21 mouse cellular contexts compared by ENCODE assay signal in genomic region chr6:99042175-99042954, GRCm38 (mm10).
DNase-seq lines count a peak whose midpoint lies in the region; ATAC-seq lines count a peak whose summit lies in the region.
"Had no signal": no experiment of that assay in that cellular context is flagged by ENCODE, and none has a peak within 500 bp of the region (broad histone marks: within the 10 kb centered on the region; RNA-seq: fewer than 3 reads in every experiment).

No protein-coding gene starts in this region.

- H3K36me3 ChIP-seq in intestine, embryonic 16.5 days (ENCODE audit: control insufficient read depth, insufficient read depth, low read length) = no peaks in the 10 kb centered on the region
- H3K36me3 ChIP-seq: embryonic facial prominence, embryonic 13.5 days; embryonic facial prominence, embryonic 15.5 days; forebrain, embryonic 15.5 days had no signal

- H3K27me3 ChIP-seq in intestine, embryonic 16.5 days (replicated peaks; ENCODE audit: control insufficient read depth, insufficient read depth, low read length) = no peaks in the 10 kb centered on the region
- H3K27me3 ChIP-seq: embryonic facial prominence, embryonic 13.5 days; embryonic facial prominence, embryonic 15.5 days; forebrain, embryonic 13.5 days; forebrain, embryonic 15.5 days had no signal

- peak; percentile 46 for DNase-seq in embryo, embryonic 10 days (ENCODE audit: low spot score)
- no peak for DNase-seq in embryo, embryonic 11 days
- DNase-seq in retina, embryonic 14.5 days (ENCODE audit: low spot score) = peak; percentile 65
- DNase-seq in retina, postnatal 1 day = no peak
- DNase-seq in kidney, postnatal 14 days = no peak
- no peak for DNase-seq in layer of hippocampus, adult 9-10 months (ENCODE audit: low spot score)
- DNase-seq: adrenal gland, adult 2 months; adrenal gland, postnatal 10 days; cerebellum, adult 11 months; cerebellum, adult 18-20 months; cerebellum, adult 8-10 months; cerebellum, adult 9-11 months; cerebellum, postnatal 14 days; cerebellum, postnatal 36 days; forebrain, postnatal 0 days had no signal

- H3K27ac ChIP-seq in intestine, embryonic 16.5 days (ENCODE audit: low read length) = peak overlapping the region; percentile 10; the same call in 1 of the 2 replicates
- H3K27ac ChIP-seq: embryonic facial prominence, embryonic 13.5 days; embryonic facial prominence, embryonic 15.5 days; forebrain, embryonic 13.5 days; forebrain, embryonic 15.5 days had no signal

- H3K9ac ChIP-seq in intestine, embryonic 16.5 days (ENCODE audit: low read depth, low read length) = no peak overlapping the region
- H3K9ac ChIP-seq: embryonic facial prominence, embryonic 13.5 days; embryonic facial prominence, embryonic 15.5 days; forebrain, embryonic 13.5 days; forebrain, embryonic 15.5 days; forebrain, postnatal 0 days had no signal

- no peak overlapping the region for H3K4me2 ChIP-seq in intestine, embryonic 16.5 days (ENCODE audit: low read depth, low read length)
- H3K4me2 ChIP-seq: embryonic facial prominence, embryonic 13.5 days; embryonic facial prominence, embryonic 15.5 days; forebrain, embryonic 13.5 days; forebrain, embryonic 15.5 days had no signal

- peak; percentile 85 for ATAC-seq in intestine, embryonic 16.5 days
- ATAC-seq: CD4-positive, CD25-positive, alpha-beta regulatory T cell, adult 4 months; forebrain, embryonic 13.5 days; forebrain, embryonic 15.5 days; forebrain, postnatal 0 days had no signal

- no peak overlapping the region for H3K4me3 ChIP-seq in intestine, embryonic 16.5 days (ENCODE audit: low read length)
- H3K4me3 ChIP-seq: embryonic facial prominence, embryonic 13.5 days; embryonic facial prominence, embryonic 15.5 days; forebrain, embryonic 13.5 days; forebrain, embryonic 15.5 days had no signal

- WGBS in intestine, embryonic 16.5 days = 75% methylated on average over 6 of the region's 6 CpGs

- peaks cover 19% of the 10 kb centered on the region for H3K4me1 ChIP-seq in intestine, embryonic 16.5 days (ENCODE audit: control insufficient read depth, insufficient read depth, low read length)
- H3K4me1 ChIP-seq: embryonic facial prominence, embryonic 15.5 days; forebrain, embryonic 15.5 days had no signal

- H3K9me3 ChIP-seq in intestine, embryonic 16.5 days (ENCODE audit: control insufficient read depth, low read length) = no peaks in the 10 kb centered on the region
- H3K9me3 ChIP-seq: embryonic facial prominence, embryonic 13.5 days; embryonic facial prominence, embryonic 15.5 days; forebrain, embryonic 13.5 days; forebrain, embryonic 15.5 days had no signal

Comparison
In these comparisons a context has a peak if more than half of its experiments do, and no peak if none do; other contexts are left out.
1. DNase-seq: peak in embryo, embryonic 10 days (single experiment) and retina, embryonic 14.5 days (single experiment); none in embryo, embryonic 11 days (single experiment), retina, postnatal 1 day (single experiment), kidney, postnatal 14 days (single experiment) and layer of hippocampus, adult 9-10 months (single experiment).